Mouse (Mus musculus) MEL (cell line): ENCODE measurements around the gene Rab5b. TPM values are rescaled to one million over a fixed set of nuclear protein-coding genes. Genes with fewer than 3 reads are reported as not detected.
A peak's percentile ranks its signal among the peaks of the same experiment; 100 is the strongest.

Experiments used
- DNase-seq: peaks from one replicate; pipeline ENCODE4 v3.0.0; 2011; ENCODE audit warnings: low read depth, low spot score
- H3K27ac ChIP-seq: 2 replicates; pipeline ENCODE4 v1.5.1; 2012; ENCODE audit warnings: low read depth, mild to moderate bottlenecking, control low read depth, low read length, moderate library complexity; ENCODE audit not compliant: control insufficient read depth
- H3K27me3 ChIP-seq, 2 experiments: fragments of 150-350 bp in 1 of 2; sonication (generic) in 1 of 2; 2 replicates each; pipeline ENCODE4 v1.6.1; 2012; ENCODE audit warnings: low read length in 2 of 2, mild to moderate bottlenecking in 2 of 2, improper control_type of control experiment in 1 of 2, moderate library complexity in 1 of 2; ENCODE audit not compliant: insufficient read depth in 2 of 2, control insufficient read depth in 1 of 2
- H3K36me3 ChIP-seq, 2 experiments: 2 replicates each; pipeline ENCODE4 v1.6.1; 2012 to 2014; ENCODE audit warnings: low read length in 2 of 2, improper control_type of control experiment in 1 of 2, inconsistent platforms in 1 of 2, mild to moderate bottlenecking in 1 of 2; ENCODE audit not compliant: insufficient read depth in 2 of 2, control insufficient read depth in 1 of 2
- H3K4me1 ChIP-seq, 2 experiments: fragments of 150-350 bp in 1 of 2; sonication (generic) in 1 of 2; 2 replicates each; pipeline ENCODE4 v1.6.1; 2012; ENCODE audit warnings: low read length in 2 of 2, improper control_type of control experiment in 1 of 2, mild to moderate bottlenecking in 1 of 2; ENCODE audit not compliant: insufficient read depth in 2 of 2, control insufficient read depth in 1 of 2
- H3K4me3 ChIP-seq, 2 experiments: fragments of 150-350 bp in 1 of 2; sonication (generic) in 1 of 2; 2 replicates each; pipeline ENCODE4 v1.5.1; 2012; ENCODE audit warnings: low read depth in 2 of 2, low read length in 2 of 2, mild to moderate bottlenecking in 2 of 2, moderate library complexity in 2 of 2, control low read depth in 1 of 2, improper control_type of control experiment in 1 of 2; ENCODE audit not compliant: control insufficient read depth in 1 of 2, insufficient read depth in 1 of 2
- H3K79me2 ChIP-seq: 2 replicates; pipeline ENCODE4 v1.6.1; 2012; ENCODE audit warnings: mild to moderate bottlenecking, low read length, moderate library complexity; ENCODE audit not compliant: control insufficient read depth, poor library complexity, insufficient read depth
- H3K9ac ChIP-seq: 2 replicates; pipeline ENCODE4 v1.6.1; 2012; ENCODE audit warnings: low read depth, mild to moderate bottlenecking, control low read depth, low read length, moderate library complexity; ENCODE audit not compliant: control insufficient read depth, poor library complexity, severe bottlenecking
- H3K9me3 ChIP-seq: fragments of 150-350 bp; sonication (generic); replicated peaks from 2 replicates; pipeline ENCODE4 v1.6.1; 2012; ENCODE audit warnings: mild to moderate bottlenecking, low read length, improper control_type of control experiment, moderate library complexity; ENCODE audit not compliant: insufficient read depth
- BHLHE40 ChIP-seq: IDR thresholded peaks from 2 replicates; pipeline ENCODE4 v1.6.1; 2012; ENCODE audit warnings: low read depth, mild to moderate bottlenecking, inconsistent platforms, low read length, improper control_type of control experiment, borderline replicate concordance
- ELF1 ChIP-seq: IDR thresholded peaks from 2 replicates; pipeline ENCODE4 v1.6.1; 2014; ENCODE audit warnings: low read depth, mild to moderate bottlenecking, inconsistent platforms, low read length, improper control_type of control experiment, moderate library complexity
- EP300 ChIP-seq, 2 experiments: IDR thresholded peaks; 2 replicates each; pipeline ENCODE4 v1.6.1; 2011; ENCODE audit warnings: improper control_type of control experiment in 2 of 2, low read length in 2 of 2, low read depth in 1 of 2, mild to moderate bottlenecking in 1 of 2
- ETS1 ChIP-seq: IDR thresholded peaks from 2 replicates; pipeline ENCODE4 v1.6.1; 2012; ENCODE audit warnings: low read depth, mild to moderate bottlenecking, inconsistent platforms, low read length, improper control_type of control experiment, moderate library complexity
- HCFC1 ChIP-seq: IDR thresholded peaks from 2 replicates; pipeline ENCODE4 v1.6.1; 2012; ENCODE audit warnings: low read depth, mild to moderate bottlenecking, inconsistent platforms, low read length, improper control_type of control experiment, moderate library complexity
- MAFK ChIP-seq: IDR thresholded peaks from 2 replicates; pipeline ENCODE4 v1.6.1; 2011; ENCODE audit warnings: low read depth, mild to moderate bottlenecking, low read length, improper control_type of control experiment, borderline replicate concordance
- MAZ ChIP-seq: IDR thresholded peaks from 2 replicates; pipeline ENCODE4 v1.6.1; 2012; ENCODE audit warnings: low read depth, mild to moderate bottlenecking, inconsistent platforms, low read length, improper control_type of control experiment
- MEF2A ChIP-seq: IDR thresholded peaks from 2 replicates; pipeline ENCODE4 v1.6.1; 2014; ENCODE audit warnings: low read depth, mild to moderate bottlenecking, inconsistent platforms, low read length, improper control_type of control experiment; ENCODE audit not compliant: poor library complexity, insufficient replicate concordance, severe bottlenecking; ENCODE audit errors: extremely low read depth
- MXI1 ChIP-seq: IDR thresholded peaks from 2 replicates; pipeline ENCODE4 v1.6.1; 2011; ENCODE audit warnings: mild to moderate bottlenecking, low read depth, low read length, improper control_type of control experiment
- NELFE ChIP-seq: IDR thresholded peaks from 2 replicates; pipeline ENCODE4 v1.6.1; 2011; ENCODE audit warnings: low read depth, low read length, improper control_type of control experiment
- NRF1 ChIP-seq: IDR thresholded peaks from 2 replicates; pipeline ENCODE4 v1.6.1; 2014; ENCODE audit warnings: low read depth, mild to moderate bottlenecking, inconsistent platforms, low read length, improper control_type of control experiment, moderate library complexity; ENCODE audit not compliant: poor library complexity, insufficient read depth, severe bottlenecking
- POLR2A ChIP-seq, 2 experiments: IDR thresholded peaks; 2 replicates each; pipeline ENCODE4 v1.6.1; 2011 to 2012; ENCODE audit warnings: low read length in 2 of 2, mild to moderate bottlenecking in 2 of 2, control low read depth in 1 of 2, improper control_type of control experiment in 1 of 2, low read depth in 1 of 2, moderate library complexity in 1 of 2; ENCODE audit not compliant: control insufficient read depth in 1 of 2, insufficient read depth in 1 of 2, poor library complexity in 1 of 2
- POLR2AphosphoS5 ChIP-seq: IDR thresholded peaks from 2 replicates; pipeline ENCODE4 v1.6.1; 2012; ENCODE audit warnings: low read depth, borderline replicate concordance, mild to moderate bottlenecking, inconsistent platforms, low read length, moderate library complexity, mixed read lengths
- SIN3A ChIP-seq: IDR thresholded peaks from 2 replicates; pipeline ENCODE4 v1.6.1; 2012; ENCODE audit warnings: low read length, improper control_type of control experiment, inconsistent platforms
- SMC3 ChIP-seq: IDR thresholded peaks from 2 replicates; pipeline ENCODE4 v1.6.1; 2011; ENCODE audit warnings: low read depth, low read length, improper control_type of control experiment
- TAL1 ChIP-seq: IDR thresholded peaks from 2 replicates; pipeline ENCODE4 v1.6.1; 2012; ENCODE audit warnings: mild to moderate bottlenecking, inconsistent platforms, low read length, moderate library complexity, mixed read lengths
- ZC3H11A ChIP-seq: IDR thresholded peaks from 2 replicates; pipeline ENCODE4 v1.6.1; 2012; ENCODE audit warnings: low read depth, mild to moderate bottlenecking, inconsistent platforms, low read length, improper control_type of control experiment
- ZKSCAN1 ChIP-seq: IDR thresholded peaks from 2 replicates; pipeline ENCODE4 v1.6.1; 2012; ENCODE audit warnings: low read depth, mild to moderate bottlenecking, inconsistent platforms, low read length, improper control_type of control experiment, moderate library complexity
- ZMIZ1 ChIP-seq: IDR thresholded peaks from 2 replicates; pipeline ENCODE4 v1.6.1; 2012; ENCODE audit warnings: low read depth, mild to moderate bottlenecking, inconsistent platforms, low read length, improper control_type of control experiment, moderate library complexity
- polyA plus RNA-seq, 2 experiments: library from polyadenylated mRNA; stranded (reverse) in 1 of 2; unstranded in 1 of 2; fragments of >175 nt in 1 of 2; fragments of >200 nt in 1 of 2; gene quantifications; 2 replicates each; pipeline versions ENCODE4 v1.2.1 to v1.2.4; 2012; ENCODE audit warnings: low replicate concordance in 2 of 2, low read depth in 1 of 2; ENCODE audit not compliant: insufficient read length in 2 of 2, insufficient read depth in 1 of 2, missing spikeins in 1 of 2
- total RNA-seq: library from RNA; depleted of rRNA; stranded (reverse); fragments of 300-350 nt; gene quantifications from 2 replicates; pipeline ENCODE4 v1.2.3, GENCODE M21; 2012

Rab5b gene
- total and polyA plus RNA-seq, 3 experiments = 18.7 to 45.7 (median 23.3) TPM

GRCm38 (mm10) chr10:128673763-128674468 lies 22.1 kb downstream of the Rab5b start, which contains the start of gene Suox:
TSS of gene Suox (minus strand) at chr10:128674073.
- Histone ChIP-seq H3K9ac (peak within 1 kb of the TSS; percentile 63), H3K27ac (no peak within 1 kb of the TSS; the same call in 1 of the 2 replicates)

GRCm38 (mm10) chr10:128671148-128671547 lies 24.9 kb downstream of the Rab5b start:
- no peaks in the 10 kb centered on the region for H3K9me3 ChIP-seq
- H3K27ac ChIP-seq = no peak overlapping the region
- H3K79me2 ChIP-seq = no peaks in the 10 kb centered on the region
- no peak for TF ChIP-seq EP300 (IDR thresholded peaks at IDR 0.05; ENCODE audit: low read depth in 1 of 2, low read length in 2 of 2)
- no peak for TF ChIP-seq MAFK
- TF ChIP-seq ZC3H11A = no peak
- no peak for TF ChIP-seq BHLHE40
- no peaks in the 10 kb centered on the region; a peak in 1 of 4 replicates for H3K36me3 ChIP-seq
- DNase-seq = no peak
- peaks cover 0 to 2% of the 10 kb centered on the region in 2 experiments; a peak in 1 of 4 replicates for H3K4me1 ChIP-seq
- no peaks in the 10 kb centered on the region for H3K27me3 ChIP-seq
- no peak overlapping the region for H3K9ac ChIP-seq
- no peak overlapping the region for H3K4me3 ChIP-seq

More at GRCm38 (mm10) chr10:128673763-128674468, 22.1 kb downstream of the Rab5b start, which contains the start of gene Suox:
- Histone ChIP-seq H3K36me3 (no peaks in the 10 kb centered on the region; a peak in 1 of 4 replicates), H3K27me3 (no peaks in the 10 kb centered on the region), H3K79me2 (no peaks in the 10 kb centered on the region), H3K9me3 (no peaks in the 10 kb centered on the region), H3K4me3 (peak within 1 kb of the TSS; percentile 67 to 92), H3K4me1 (peaks cover 0 to 2% of the 10 kb centered on the region in 2 experiments; a peak in 1 of 4 replicates)
- peak; percentile 53; the same call in 1 of the 2 replicates for TF ChIP-seq NELFE
- peak; percentile 52; the same call in 1 of the 2 replicates for TF ChIP-seq MAZ
- TF ChIP-seq ZMIZ1 = peak; percentile 46; the same call in 1 of the 2 replicates
- TF ChIP-seq MEF2A = no peak
- TF ChIP-seq MXI1 = peak; percentile 57; the same call in 1 of the 2 replicates
- TF ChIP-seq HCFC1 = peak; percentile 66
- peak; percentile 31 to 49; a peak in 1 of 4 replicates for TF ChIP-seq POLR2A (IDR thresholded peaks at IDR 0.05; ENCODE audit: control insufficient read depth in 1 of 2, insufficient read depth in 1 of 2, low read depth in 1 of 2, low read length in 2 of 2, poor library complexity in 1 of 2)
- TF ChIP-seq SIN3A = peak; percentile 69
- TF ChIP-seq ELF1 = 0 out of 2 replicates have a peak, but pooled peaks have one; percentile 8
- TF ChIP-seq ZKSCAN1 = no peak
- 0 out of 2 replicates have a peak, but pooled peaks have one; percentile 1 for TF ChIP-seq SMC3
- TF ChIP-seq ETS1 = 0 out of 2 replicates have a peak, but pooled peaks have one; percentile 29
- 0 out of 2 replicates have a peak, but pooled peaks have one; percentile 6 for TF ChIP-seq NRF1
- no peak for TF ChIP-seq POLR2AphosphoS5
- no peak for TF ChIP-seq BHLHE40
- no peak for TF ChIP-seq TAL1
- DNase-seq = peak; percentile 92
